Mouse (Mus musculus) cerebellum, postnatal 14 days (tissue): ENCODE results near the gene Tlk1.

Experiments
- DNase-seq, 2 experiments: peaks; one replicate each; pipeline ENCODE4 v3.0.0; 2021; ENCODE audit warnings: mixed read lengths in 2 of 2

The Tlk1 gene

DNA sequence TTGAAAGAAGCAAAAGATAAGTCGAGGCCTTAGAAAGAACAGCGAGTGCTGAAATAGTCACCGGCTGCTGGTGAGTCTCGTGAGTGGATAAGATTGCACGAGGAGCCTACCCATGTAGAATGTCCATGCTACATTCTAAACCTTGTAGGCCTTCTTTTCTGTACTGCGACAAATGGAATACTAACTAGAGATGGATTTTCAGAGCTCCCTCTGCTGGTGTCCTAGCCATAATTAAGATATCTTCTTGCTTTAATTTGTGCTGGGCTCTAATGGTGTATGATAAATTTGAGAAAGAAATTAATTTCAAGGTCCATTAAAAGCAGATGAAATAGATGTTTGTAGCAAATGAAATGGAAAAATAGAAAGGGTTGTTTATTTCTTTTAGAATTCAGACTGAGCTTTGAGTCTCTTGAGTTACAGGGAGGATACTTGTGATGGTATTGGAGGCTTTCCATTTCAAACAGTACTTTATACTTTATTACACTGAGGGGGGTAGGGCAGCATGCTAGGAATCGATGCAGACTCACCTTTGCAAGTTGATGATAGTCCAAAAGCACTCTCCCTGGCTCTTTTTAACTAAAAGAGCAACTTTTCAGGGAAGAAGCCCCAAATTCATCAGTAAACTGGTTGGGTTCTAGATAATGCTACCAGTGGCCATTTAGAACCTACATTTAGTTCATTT, 151.9 kb downstream of the Tlk1 start:
- peak; percentile 36 to 44 for DNase-seq

DNA sequence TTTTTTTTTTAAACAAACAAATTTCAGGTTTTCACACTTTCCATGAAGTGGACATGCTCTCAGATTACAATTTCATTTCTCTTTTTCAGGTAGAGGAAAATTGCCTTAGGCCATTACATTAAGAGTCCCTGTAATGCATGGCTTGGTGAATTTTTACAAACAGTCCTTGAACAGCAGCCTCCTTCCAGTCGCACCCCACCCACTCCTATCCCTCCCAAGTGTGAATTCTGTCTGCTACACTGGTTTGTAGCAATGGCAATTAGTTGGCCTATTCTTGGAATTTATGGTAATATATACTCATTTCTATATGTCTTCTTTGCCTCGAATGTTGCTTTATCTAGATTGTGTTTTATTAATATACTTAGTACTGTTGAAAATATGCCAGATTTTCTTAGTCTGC, 153.1 kb downstream of the Tlk1 start:
- no peak for DNase-seq

DNA sequence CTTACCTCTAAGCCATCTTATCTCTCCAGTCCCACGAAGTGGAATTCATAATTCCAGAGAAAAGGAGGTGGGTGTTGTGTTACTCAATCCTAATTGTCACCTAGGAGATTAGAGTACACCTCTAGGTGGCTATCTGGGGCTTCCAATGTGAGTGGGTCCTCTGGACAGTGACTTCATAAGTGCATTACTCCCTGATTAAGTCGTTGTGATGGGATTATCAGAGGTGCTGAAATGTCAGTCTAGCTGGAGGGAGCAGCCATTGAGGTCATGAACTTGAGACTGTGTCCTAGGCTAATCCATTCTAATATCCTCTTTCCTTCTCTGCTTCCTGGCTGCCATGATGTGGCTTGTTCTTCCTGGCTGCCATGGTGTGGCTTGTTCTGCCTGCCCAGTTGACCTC, 155.6 kb downstream of the Tlk1 start:
- DNase-seq: no peak

DNA sequence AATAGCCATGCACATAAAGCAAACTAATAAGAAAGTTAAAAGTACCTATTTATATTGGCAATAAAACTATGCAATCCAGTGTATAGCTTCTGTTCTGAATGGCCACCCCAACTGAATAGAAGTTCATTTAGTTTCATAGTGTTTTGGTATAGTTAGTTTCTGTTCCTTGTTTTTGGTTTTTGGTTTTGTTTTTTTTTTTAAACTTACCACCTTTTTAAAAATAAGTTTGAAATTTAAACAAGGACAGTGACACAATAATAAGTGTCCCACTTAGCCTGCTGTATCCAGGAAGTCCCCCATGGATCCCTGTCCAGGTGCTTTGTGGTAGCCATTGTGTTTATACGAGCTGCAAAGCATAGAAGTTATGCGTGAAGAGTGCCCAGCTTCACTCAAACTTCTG, 156.3 kb downstream of the Tlk1 start:
- DNase-seq: no peak

DNA sequence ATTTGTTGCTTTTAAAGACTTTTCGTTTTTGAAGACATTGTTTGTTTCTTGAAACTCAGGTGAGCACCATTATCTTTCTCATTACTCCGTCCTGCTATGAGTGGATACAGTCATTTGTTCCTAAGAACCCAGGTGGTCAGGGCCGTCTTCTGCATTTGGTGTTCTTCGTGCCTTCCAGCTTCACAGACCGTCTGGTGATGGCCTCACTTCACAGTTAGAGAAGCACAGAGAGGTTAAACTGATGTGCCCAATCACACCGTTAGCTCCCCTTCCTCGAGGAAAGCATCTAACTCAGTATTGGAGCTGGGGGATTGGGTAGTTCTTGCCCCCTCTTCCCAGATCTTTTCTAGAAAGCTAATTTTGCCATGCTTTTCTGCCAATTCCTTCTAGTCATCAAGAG, 158.5 kb downstream of the Tlk1 start:
- no peak for DNase-seq

DNA sequence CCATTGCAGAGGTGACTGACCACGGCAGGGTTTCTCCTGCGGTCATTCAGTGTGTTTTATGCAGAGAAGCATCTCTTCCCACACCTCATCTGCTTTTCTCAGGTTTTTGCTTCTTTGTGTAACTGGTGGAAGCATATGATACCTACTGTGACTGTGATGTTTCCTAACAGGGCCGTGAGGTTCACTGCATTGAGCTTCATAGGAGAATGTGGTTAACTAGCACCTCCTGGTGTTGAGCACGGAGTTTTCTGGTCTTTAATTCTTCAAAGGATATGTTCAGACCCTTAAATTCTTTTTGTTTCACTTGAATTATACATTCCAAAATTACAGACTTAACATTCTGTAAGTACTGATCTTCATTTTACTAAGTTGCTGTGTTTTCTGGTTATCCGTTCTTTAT, 161.8 kb downstream of the Tlk1 start:
- DNase-seq: no peak
